Mouse (Mus musculus): ENCODE data around the gene Zic1. TPM values are rescaled to one million over a fixed set of nuclear protein-coding genes. Genes with fewer than 3 reads are reported as not detected.

The Zic1 gene
- total RNA-seq, 4 experiments from 2014 or later = 0.65 to 2.2 (median 1.4) TPM

DNA sequence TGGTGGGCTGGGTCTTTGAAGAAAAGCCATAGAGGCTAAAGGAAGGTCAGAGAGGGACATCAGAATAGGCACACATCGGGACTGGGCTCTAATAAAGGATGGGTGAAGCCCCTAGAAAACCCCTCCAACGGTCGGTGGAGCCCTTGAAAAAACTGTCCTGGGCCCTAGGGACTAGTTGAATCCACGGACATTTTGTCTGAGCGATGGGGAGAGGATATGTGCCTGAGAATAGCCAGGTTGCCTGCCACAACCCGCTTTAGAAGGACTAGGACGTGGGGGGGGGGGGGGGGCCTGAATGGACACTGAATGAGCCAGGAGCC is 10.4 kb downstream of the Zic1 start:
- DNase-seq (ENCODE audit: low spot score in 2 of 2) = no peak

DNA sequence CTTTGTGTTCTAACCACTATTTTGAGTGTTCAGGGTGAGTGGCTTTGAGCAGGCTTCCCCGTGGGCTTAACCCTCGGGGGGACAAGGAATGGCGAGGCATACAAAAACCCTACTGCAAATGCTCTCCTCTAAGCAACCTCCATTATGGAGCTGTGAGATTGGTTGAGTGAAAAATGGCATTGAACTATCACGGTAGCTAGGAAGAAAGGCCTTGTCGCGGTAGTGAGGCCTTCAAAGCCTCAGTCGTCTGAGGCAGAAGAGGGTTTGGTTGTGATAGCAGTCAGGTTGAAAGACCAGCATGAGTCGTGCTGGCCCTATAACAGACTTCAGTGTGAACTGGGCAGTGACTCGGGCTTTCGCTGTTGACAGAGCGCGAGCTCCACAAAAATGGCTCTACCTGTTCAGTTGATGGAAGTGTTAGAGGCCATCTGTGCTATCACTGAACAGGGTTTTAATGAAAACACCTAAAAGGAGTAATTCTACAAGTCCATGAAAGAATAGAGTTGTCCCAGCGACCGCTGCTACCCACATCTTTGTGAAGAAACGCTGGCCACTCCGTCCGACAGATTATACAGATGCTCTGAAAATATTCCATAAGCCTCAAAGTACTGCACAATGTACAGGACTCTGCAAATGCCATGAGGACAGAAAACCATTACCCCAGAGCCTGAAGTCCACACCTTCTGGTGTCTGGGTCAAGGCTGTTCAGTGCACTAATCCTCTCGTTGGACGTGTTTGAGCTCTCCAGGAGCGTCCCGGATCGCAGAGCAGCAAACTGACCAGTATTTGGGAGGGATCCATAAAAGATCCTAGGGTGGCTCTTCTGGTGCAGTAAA is 11.0 kb downstream of the Zic1 start:
- DNase-seq (ENCODE audit: low spot score in 2 of 2) = no peak

DNA sequence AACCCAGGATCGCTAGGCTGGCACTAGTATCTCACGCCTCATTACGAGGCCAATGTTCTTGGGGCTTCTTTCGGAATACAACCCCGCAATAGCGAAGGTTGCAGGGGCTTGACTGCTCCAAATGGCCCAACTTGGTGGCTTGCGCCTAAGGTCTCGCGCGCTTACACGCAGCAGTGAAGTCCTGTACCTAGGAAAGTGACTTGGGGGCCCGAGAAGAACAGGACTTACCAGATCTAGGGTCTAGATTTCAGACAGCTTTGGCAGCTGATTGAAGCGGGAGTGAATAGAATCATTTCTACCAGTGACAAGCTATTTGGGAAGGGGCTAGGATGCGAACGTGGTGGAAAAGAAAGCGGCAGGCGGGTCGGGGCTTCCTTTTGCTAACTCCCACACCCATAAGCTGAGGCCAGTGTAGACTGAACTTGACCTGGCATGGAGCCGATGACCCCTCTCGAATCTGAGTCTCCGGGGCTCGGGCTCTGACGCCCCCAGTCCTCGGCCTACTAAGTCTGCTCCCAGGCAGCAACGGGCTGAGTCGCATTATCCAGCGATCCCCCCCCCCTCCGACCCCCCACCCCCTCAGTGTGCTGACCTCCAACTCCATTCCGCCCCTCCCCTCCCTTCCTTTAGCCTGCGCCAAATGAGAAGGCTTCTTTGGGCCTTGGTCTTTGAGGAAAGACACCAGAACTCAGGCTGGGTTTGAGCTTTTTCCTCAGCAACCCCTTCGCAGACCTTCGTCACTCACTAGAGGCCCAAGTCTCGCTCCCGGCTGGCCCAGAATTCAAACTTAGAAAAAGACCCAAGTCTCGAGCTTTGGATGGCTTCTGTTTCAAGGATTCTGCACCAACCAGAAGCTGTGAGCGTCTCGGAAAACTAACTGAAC is 11.8 kb downstream of the Zic1 start:
- no peak for DNase-seq (ENCODE audit: low spot score in 2 of 2)

DNA sequence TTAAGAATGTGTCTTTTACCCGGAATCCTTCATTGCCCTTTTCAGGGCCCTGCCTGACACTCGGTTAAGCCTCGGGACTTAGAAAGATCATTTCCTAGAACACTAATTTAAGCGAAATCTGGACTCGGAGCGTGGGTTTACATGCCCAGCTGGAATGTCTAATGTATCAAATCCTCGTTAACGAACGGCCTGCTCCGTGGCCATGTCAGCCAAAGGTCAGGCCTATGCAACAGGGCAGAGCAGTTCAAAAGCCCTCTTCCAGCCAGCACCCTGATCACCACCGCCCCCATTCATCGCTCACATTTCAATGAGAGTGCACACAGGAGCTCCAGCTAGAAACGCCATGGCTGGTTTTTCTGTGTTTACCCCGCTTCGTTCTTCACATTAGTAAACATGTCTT is 12.8 kb downstream of the Zic1 start:
- no peak for DNase-seq (ENCODE audit: low spot score in 2 of 2)

DNA sequence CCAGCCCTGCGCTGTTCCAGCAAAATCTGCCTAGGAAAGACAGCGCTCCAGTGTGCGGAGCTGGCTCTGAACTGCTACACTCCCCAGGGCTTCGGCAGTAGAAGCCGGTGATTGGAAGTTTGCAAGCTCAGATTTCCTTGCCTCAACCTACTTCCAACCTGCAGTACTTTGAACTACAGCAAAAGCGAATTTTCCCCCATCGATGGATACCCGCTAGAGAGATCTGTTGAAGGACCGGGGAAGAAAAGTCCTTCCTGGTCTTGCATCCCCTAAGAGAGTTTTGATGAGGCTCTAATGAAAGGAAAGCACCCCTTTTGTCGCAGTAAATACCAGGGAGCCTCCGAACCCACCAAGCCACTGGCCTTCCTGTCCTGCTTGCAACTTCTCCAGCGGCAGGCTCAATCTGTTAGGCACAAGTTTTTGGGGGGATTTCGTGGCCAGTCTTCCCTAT is 13.6 kb downstream of the Zic1 start:
- DNase-seq (ENCODE audit: low spot score in 2 of 2) = no peak

DNA sequence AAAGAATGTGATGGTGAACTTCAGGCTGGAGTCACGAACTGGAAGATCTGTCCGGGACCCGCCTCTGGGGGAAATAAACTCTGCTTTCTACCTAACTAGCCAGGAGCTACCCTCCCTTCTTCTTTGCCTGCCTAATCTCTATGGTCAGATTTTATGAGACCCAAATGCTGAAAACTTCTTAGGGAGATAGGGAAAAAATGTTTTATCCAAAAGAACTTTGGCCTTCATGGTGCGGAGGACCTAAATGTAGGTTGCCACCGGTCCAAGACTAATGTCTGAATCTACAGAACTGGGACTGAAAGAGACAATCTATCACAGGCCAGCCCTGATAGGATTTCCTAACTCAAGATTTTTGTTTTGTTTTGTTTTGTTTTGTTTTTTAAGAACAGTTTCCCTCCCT is 14.2 kb downstream of the Zic1 start:
- no peak for DNase-seq (ENCODE audit: low spot score in 2 of 2)

DNA sequence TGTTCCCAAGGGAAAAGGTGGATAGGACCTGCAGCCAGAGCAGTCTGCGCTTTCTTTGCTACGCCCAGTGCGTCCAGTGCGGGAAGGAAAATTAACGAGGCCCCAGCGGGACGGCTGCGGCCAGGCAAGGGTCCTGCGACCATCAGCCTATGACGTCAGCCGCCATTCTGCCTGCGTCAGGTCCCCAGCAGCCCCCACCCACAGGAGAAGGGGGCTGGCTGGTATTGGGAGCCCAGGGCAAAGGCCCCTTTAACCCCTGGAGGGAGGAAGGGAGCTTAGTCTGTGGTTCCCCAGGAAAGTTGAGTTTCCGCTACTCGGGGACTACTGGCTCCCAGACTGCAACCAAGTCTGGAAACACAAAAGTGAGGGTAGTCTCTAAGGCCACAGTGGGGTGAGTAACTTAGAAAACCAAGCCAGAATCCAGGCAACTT is 14.7 kb downstream of the Zic1 start:
- DNase-seq (ENCODE audit: low spot score in 2 of 2) = no peak

DNA sequence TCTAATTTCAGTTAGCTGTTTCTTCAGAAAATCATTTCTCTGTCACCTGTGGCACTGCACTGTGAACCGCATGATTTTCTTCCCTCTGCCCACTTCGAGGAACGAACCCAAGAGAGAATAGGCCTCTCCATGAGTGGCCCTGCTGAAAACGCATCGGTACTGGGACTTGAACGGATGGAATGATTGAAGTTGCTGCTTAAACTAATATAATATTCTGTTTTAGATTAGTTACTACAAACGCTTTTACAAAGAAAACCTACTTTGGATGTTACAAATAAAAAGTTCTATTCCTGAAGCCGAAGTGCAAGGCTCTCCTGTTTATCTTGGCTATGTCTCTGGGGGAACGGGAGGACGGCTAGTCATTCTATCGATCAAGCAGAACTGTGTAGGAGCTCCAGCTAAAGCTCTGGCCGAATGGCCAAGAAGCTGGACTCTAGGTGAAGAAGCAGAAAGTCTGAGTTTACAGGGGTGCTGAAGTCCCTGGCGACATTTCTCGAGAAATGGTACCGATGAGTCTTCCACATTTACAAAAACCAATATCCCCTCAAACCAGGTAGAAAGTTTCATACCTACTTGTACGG is 15.3 kb downstream of the Zic1 start:
- no peak for DNase-seq (ENCODE audit: low spot score in 2 of 2)

DNA sequence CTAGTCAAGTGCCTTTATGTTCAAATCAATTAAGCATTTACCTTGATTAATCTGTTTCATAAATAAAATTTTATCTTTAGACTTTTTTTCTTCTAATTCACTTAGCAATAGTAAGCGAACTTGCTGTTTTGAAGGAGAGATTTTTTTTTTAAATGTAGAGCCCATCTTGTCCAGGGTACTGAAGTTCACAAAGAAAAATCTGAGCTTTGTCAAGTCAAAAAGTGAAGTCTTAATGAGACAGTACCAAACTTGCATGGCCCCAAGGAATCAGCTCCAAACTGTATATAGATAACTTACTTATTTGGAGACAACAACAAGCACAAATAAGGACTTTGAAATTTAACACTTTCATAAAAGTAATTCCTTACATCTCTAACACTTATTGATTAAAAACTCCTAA is 16.9 kb downstream of the Zic1 start:
- DNase-seq (ENCODE audit: low spot score in 2 of 2) = no peak

DNA sequence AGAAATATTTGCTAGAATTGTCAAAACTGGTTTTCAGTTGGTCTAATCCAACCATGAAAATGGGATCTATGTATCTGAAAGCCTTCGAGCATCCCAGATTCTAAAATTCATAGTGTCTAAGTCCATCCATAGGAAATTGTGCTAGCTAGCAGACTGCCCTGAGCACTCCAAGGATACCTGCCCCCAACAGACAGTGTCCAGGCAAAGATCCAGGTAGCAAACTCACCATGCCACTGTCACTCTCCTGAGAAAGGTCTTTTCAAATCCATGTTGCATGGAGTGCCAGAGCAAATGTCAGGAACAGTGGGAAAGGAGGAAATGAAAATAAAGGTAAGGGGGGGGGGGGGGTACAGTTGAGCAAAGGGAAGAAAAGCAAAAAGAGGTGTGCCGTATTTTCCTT is 18.0 kb downstream of the Zic1 start:
- DNase-seq (ENCODE audit: low spot score in 2 of 2) = no peak

Other genes starting within 250 kb of the Zic1 start
- gene Zic4, start 3.4 kb downstream of the Zic1 start, total RNA-seq (2022) = under 1 TPM in 1 of 4 experiments, not detected in 3; 0.18 TPM

All from gastrocnemius, adult 8-10 months (tissue).